Mouse (Mus musculus) liver, embryonic 11.5 days (tissue): ENCODE results near the gene Mrnip. TPM values are rescaled to one million over a fixed set of nuclear protein-coding genes. Genes with fewer than 3 reads are reported as not detected.
"Not testable (repeated sequence)": the region's sequence is repeated elsewhere in the genome, so short reads cannot be mapped to it uniquely, and the experiment has no call there.

Experiments
- ATAC-seq: fragments of 200-750 bp; cut with Nextera tagmentation; replicated peaks from 2 replicates; pipeline ENCODE4 v1.8.0; 2017; ENCODE audit warnings: moderate number of reproducible peaks, mild to moderate bottlenecking, moderate TSS enrichment, moderate library complexity; ENCODE audit not compliant: low FRiP score
- DNase-seq: peaks from one replicate; pipeline ENCODE4 v3.0.0-alpha.2; 2017; ENCODE audit warnings: low spot score
- H3K27ac ChIP-seq: fragments of 300-500 bp; sonication (generic); 2 replicates; pipeline ENCODE4 v1.5.1; 2014; ENCODE audit warnings: mild to moderate bottlenecking, low read depth, low read length, control low read depth
- H3K27me3 ChIP-seq: fragments of 300-500 bp; sonication (generic); replicated peaks from 2 replicates; pipeline ENCODE4 v1.6.1; 2014; ENCODE audit warnings: low read length, mixed read lengths; ENCODE audit not compliant: control insufficient read depth, insufficient read depth
- H3K36me3 ChIP-seq: fragments of 300-500 bp; sonication (generic); 2 replicates; pipeline ENCODE4 v1.6.1; 2014; ENCODE audit warnings: mild to moderate bottlenecking, low read length, moderate library complexity, mixed read lengths; ENCODE audit not compliant: control insufficient read depth, insufficient read depth
- H3K4me1 ChIP-seq: fragments of 300-500 bp; sonication (generic); replicated peaks from 2 replicates; pipeline ENCODE4 v1.6.1; 2014; ENCODE audit warnings: low read length, mixed read lengths; ENCODE audit not compliant: control insufficient read depth, insufficient read depth
- H3K4me2 ChIP-seq: fragments of 300-500 bp; sonication (generic); 2 replicates; pipeline ENCODE4 v1.6.1; 2014; ENCODE audit warnings: mild to moderate bottlenecking, control low read depth, moderate library complexity
- H3K4me3 ChIP-seq: fragments of 300-500 bp; sonication (generic); 2 replicates; pipeline ENCODE4 v1.5.1; 2014; ENCODE audit warnings: low read depth, low read length, control low read depth
- H3K9ac ChIP-seq: fragments of 300-500 bp; sonication (generic); 2 replicates; pipeline ENCODE4 v1.6.1; 2014; ENCODE audit warnings: low read depth, low read length, control low read depth
- H3K9me3 ChIP-seq: fragments of 300-500 bp; sonication (generic); 2 replicates; pipeline ENCODE4 v1.6.1; 2016; ENCODE audit warnings: low read length, inconsistent platforms, mixed read lengths; ENCODE audit not compliant: control insufficient read depth
- WGBS: fragments of 180-500 bp; shearing (Covaris S2); extraction: QIAGEN DNeasy Blood & Tissue Kit; methylation state at CpG from one replicate; pipeline ENCODE4 v1.1.7; 2014; 5-methylcytosine and 5-hydroxymethylcytosine counted together
- polyA plus RNA-seq: library from polyadenylated mRNA; unstranded; fragments of >200 nt; fragmentation: Nextera tagmentation; extraction: Ambion mirVana; gene quantifications from 2 replicates; pipeline ENCODE4 v1.2.1, GENCODE M21; 2014

The Mrnip gene
- 13.9 and 18.7 TPM in 2 replicates for polyA plus RNA-seq

GRCm38 (mm10) chr11:50174111-50174729 is at the start of gene Mrnip:
Gene Mrnip (plus strand): TSS chr11:50174444.
- Histone ChIP-seq H3K9ac (peak within 1 kb of the TSS; percentile 88), H3K4me1 (peaks cover 18% of the 10 kb centered on the region), H3K27ac (peak within 1 kb of the TSS; percentile 75), H3K4me2 (peak within 1 kb of the TSS; percentile 93), H3K4me3 (peak within 1 kb of the TSS; percentile 76)
- DNase-seq, H3K36me3 ChIP-seq, H3K27me3 ChIP-seq, H3K9me3 ChIP-seq: not testable (repeated sequence)
- 4% methylated on average over 19 of the region's 19 CpGs for WGBS
- ATAC-seq, result peak; percentile 6; the same call in 1 of the 2 replicates

GRCm38 (mm10) chr11:50127781-50128180 is 46.5 kb upstream of the Mrnip start:
- WGBS, result 5% methylated on average over 10 of the region's 10 CpGs

DNA sequence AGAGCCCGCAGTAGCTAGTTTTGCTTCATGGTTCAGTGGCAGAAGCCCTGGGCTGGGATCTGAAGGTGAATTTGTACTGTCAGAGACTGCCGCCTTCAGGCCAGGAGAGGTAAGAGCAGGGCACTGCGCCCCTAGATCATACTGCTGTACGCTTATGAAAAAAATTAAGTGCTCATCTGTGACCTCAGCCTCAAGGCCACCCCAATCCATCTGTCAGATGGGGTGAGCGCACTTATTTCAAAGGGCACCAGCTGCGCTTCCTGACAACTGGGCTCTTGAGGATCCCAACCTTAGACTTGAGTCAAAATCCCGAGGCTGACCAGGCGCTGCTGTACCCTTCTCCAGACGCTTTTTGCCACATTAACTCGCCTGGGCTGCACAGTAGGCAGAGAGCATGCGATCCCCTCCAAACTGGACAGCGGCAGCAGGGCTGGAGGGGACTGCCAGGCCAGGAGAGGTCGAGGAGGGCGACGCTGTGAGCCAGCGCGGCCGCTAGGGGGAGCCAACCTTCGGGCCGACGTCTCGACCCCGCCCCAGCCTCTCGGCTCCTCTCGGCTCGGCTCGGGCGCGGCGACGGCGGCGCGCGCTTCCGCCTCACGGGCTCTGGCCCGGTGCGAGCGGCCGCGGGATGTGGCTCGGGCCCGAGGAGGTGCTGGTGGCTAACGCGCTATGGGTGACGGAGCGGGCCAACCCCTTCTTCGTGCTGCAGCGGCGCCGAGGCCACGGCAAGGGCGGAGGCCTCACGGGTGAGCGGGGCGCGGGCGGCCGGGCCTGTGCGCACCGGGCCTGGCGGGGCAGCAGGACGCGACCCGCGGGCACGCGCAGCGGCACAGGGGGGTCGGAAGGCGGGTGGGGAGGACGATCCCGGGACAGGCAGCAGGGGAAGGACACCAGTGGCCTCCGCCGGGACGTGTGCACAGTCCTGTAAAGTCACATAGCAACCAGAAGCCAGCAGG is 43.2 kb upstream of the Mrnip start, which contains the start of gene Tbc1d9b:
Tbc1d9b (plus strand) TSS at position 586 of the 956 bp plus-strand sequence.
- ATAC-seq (peak; percentile 89), DNase-seq (peak; percentile 89)
- peaks cover 6% of the 10 kb centered on the region; the same call in 1 of the 2 replicates for H3K36me3 ChIP-seq
- H3K9me3 ChIP-seq, result no peaks in the 10 kb centered on the region
- WGBS, result under 1% methylated on average over 76 of the region's 77 CpGs
- peak within 1 kb of the TSS; percentile 92 for H3K4me2 ChIP-seq
- peak within 1 kb of the TSS; percentile 96 for H3K9ac ChIP-seq
- H3K4me1 ChIP-seq, result peaks cover 23% of the 10 kb centered on the region
- peak within 1 kb of the TSS; percentile 81 for H3K4me3 ChIP-seq
- no peaks in the 10 kb centered on the region for H3K27me3 ChIP-seq
- peak within 1 kb of the TSS; percentile 84 for H3K27ac ChIP-seq

More at GRCm38 (mm10) chr11:50127781-50128180, 46.5 kb upstream of the Mrnip start:
- peak overlapping the region; percentile 75 for H3K4me2 ChIP-seq
- no peaks in the 10 kb centered on the region for H3K9me3 ChIP-seq
- H3K27me3 ChIP-seq, result no peaks in the 10 kb centered on the region
- H3K4me3 ChIP-seq, result peak overlapping the region; percentile 36
- H3K27ac ChIP-seq, result no peak overlapping the region
- peaks cover 12% of the 10 kb centered on the region for H3K4me1 ChIP-seq
- H3K9ac ChIP-seq, result peak overlapping the region; percentile 53; the same call in 1 of the 2 replicates
- ATAC-seq (no peak), DNase-seq (no peak)
- H3K36me3 ChIP-seq, result no peaks in the 10 kb centered on the region

GRCm38 (mm10) chr11:50131801-50132201 is 42.4 kb upstream of the Mrnip start:
- ATAC-seq (0 out of 2 replicates have a peak, but pooled peaks have one; percentile 11), DNase-seq (peak; percentile 54)
- H3K4me1 ChIP-seq, result peaks cover 23% of the 10 kb centered on the region
- 16% methylated on average over 10 of the region's 10 CpGs for WGBS
- peak overlapping the region; percentile 84 for H3K27ac ChIP-seq
- peak overlapping the region; percentile 96 for H3K9ac ChIP-seq
- no peaks in the 10 kb centered on the region for H3K9me3 ChIP-seq
- H3K4me2 ChIP-seq, result peak overlapping the region; percentile 92
- no peaks in the 10 kb centered on the region for H3K27me3 ChIP-seq
- peaks cover 11% of the 10 kb centered on the region; the same call in 1 of the 2 replicates for H3K36me3 ChIP-seq
- peak overlapping the region; percentile 81 for H3K4me3 ChIP-seq

GRCm38 (mm10) chr11:50132265-50132664 is 42.0 kb upstream of the Mrnip start:
- peak overlapping the region; percentile 92 for H3K4me2 ChIP-seq
- peak overlapping the region; percentile 96 for H3K9ac ChIP-seq
- 88% methylated on average over 6 of the region's 6 CpGs for WGBS
- H3K9me3 ChIP-seq, result no peaks in the 10 kb centered on the region
- peaks cover 11% of the 10 kb centered on the region; the same call in 1 of the 2 replicates for H3K36me3 ChIP-seq
- no peaks in the 10 kb centered on the region for H3K27me3 ChIP-seq
- no peak overlapping the region for H3K27ac ChIP-seq
- DNase-seq (no peak), ATAC-seq (no peak)
- H3K4me1 ChIP-seq, result peaks cover 23% of the 10 kb centered on the region
- peak overlapping the region; percentile 81 for H3K4me3 ChIP-seq

DNA sequence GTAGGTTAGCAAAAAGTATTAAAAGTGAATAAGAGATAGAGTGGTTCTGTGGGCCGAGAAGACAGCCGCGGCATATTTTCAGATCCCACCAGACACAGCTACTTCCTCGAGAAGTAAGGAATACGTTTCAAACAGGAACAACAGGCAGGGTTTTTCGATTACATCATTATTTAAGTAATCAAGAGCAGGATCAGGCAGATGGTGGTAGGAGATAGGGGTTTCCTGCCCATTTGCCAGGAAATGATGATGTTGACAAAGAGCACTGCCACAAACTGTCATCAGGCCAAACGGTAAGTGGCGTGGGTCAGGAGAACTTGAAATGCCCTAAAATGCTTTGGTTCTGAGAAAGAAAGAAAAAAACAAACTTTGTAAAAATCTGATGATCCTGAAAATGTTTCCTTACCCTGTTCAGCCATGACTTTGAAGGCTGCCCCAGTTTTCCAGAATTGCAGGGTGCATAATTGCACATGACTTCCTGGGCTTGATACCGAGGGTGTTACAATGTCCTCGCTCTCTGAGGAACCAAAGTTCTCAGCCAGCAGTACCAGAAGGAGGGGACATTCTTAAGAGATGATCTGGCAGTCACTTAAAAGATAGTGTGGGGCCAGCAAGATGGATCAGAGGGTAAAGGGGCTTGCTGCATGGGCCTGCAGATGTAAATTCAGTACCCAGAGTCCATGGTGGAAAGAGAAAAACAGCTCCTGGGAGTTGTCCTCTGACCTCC is 39.9 kb upstream of the Mrnip start:
- DNase-seq (no peak), ATAC-seq (no peak)
- 40% methylated on average over 10 of the region's 10 CpGs for WGBS
- Histone ChIP-seq H3K27me3 (no peaks in the 10 kb centered on the region), H3K4me1 (peaks cover 28% of the 10 kb centered on the region), H3K9me3 (no peaks in the 10 kb centered on the region), H3K27ac (peak overlapping the region; percentile 21; the same call in 1 of the 2 replicates), H3K9ac (no peak overlapping the region), H3K4me2 (peak overlapping the region; percentile 28; the same call in 1 of the 2 replicates), H3K4me3 (no peak overlapping the region), H3K36me3 (peaks cover 11% of the 10 kb centered on the region; the same call in 1 of the 2 replicates)

DNA sequence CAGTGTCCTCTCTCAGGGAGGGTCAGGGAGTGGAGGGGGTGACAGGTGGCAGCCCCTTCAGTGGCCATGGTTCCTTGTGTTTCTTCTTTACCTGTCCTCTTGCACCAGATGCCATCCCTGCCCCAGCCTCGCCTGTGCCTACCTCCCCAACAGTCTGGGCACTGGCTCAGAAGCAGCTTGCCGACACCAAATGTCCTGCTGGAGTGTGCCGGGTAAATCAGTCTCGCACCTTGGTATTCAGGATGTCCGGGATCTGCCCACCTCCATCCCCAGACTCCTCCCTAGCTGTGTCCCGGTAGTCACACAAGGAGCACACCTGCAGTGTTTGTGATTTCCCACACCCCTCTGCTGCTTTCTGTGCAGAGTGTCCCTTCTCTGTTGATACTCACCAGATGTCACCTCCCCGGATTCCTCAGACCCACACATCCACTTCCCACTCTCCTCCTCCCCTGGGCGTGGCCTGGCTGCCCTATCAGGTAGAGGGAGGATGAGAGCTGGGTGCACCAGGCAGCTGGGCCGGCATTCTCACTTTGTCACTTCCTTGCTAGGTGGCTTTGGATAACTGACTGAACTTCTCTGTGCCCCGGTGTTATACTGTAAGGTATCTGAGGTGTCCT is 35.9 kb upstream of the Mrnip start:
- WGBS, result 50% methylated on average over 10 of the region's 10 CpGs

More for the DNA sequence above, 35.9 kb upstream of the Mrnip start:
- Histone ChIP-seq H3K4me2 (no peak overlapping the region), H3K4me1 (peaks cover 19% of the 10 kb centered on the region), H3K4me3 (no peak overlapping the region), H3K9ac (no peak overlapping the region), H3K9me3 (no peaks in the 10 kb centered on the region), H3K27ac (no peak overlapping the region), H3K36me3 (peaks cover 24% of the 10 kb centered on the region), H3K27me3 (no peaks in the 10 kb centered on the region)
- no peak for DNase-seq
- no peak for ATAC-seq
